Mouse (Mus musculus): ENCODE measurements around the gene Zfp61. TPM values are rescaled to one million over a fixed set of nuclear protein-coding genes. Genes with fewer than 3 reads are reported as not detected.

Zfp61 gene
- total and polyA plus RNA-seq, 3 experiments: 9.9 to 15.3 TPM; not detected in 1

GRCm38 (mm10) chr7:24299823-24300481, 1.1 kb downstream of the Zfp61 start:
- Histone ChIP-seq H3K9me3 (replicated peaks; ENCODE audit: insufficient read depth, low read length) (no peaks in the 10 kb centered on the region), H3K27me3 (ENCODE audit: control insufficient read depth in 1 of 2, insufficient read depth in 2 of 2, low read length in 2 of 2) (no peaks in the 10 kb centered on the region), H3K9ac (ENCODE audit: control insufficient read depth, low read depth, low read length, poor library complexity, severe bottlenecking) (peak overlapping the region; percentile 65), H3K4me3 (ENCODE audit: control insufficient read depth in 1 of 2, insufficient read depth in 1 of 2, low read depth in 2 of 2, low read length in 2 of 2) (peak overlapping the region; percentile 59 to 76), H3K4me1 (ENCODE audit: control insufficient read depth in 1 of 2, insufficient read depth in 2 of 2, low read length in 2 of 2) (no peaks in the 10 kb centered on the region; a peak in 1 of 4 replicates), H3K79me2 (ENCODE audit: control insufficient read depth, insufficient read depth, low read length, poor library complexity) (peaks cover 5% of the 10 kb centered on the region), H3K36me3 (ENCODE audit: control insufficient read depth in 1 of 2, insufficient read depth in 2 of 2, low read length in 2 of 2) (no peaks in the 10 kb centered on the region), H3K27ac (ENCODE audit: control insufficient read depth, low read depth, low read length) (0 out of 2 replicates have a peak overlapping the region, but pooled peaks have one; percentile 29)
- TF ChIP-seq MAX (IDR thresholded peaks at IDR 0.05; ENCODE audit: low read length): peak; percentile 13; the same call in 1 of the 2 replicates
- TF ChIP-seq HCFC1 (IDR thresholded peaks at IDR 0.05; ENCODE audit: low read depth, low read length): peak; percentile 44; the same call in 1 of the 2 replicates
- peak; percentile 83 for TF ChIP-seq ZNF384 (IDR thresholded peaks at IDR 0.05; ENCODE audit: low read depth, low read length)
- TF ChIP-seq EP300 (IDR thresholded peaks at IDR 0.05; ENCODE audit: low read depth in 1 of 2, low read length in 2 of 2): no peak
- TF ChIP-seq SIN3A (IDR thresholded peaks at IDR 0.05; ENCODE audit: low read length): 0 out of 2 replicates have a peak, but pooled peaks have one; percentile 30
- peak; percentile 71 for DNase-seq (ENCODE audit: low read depth, low spot score)

DNA sequence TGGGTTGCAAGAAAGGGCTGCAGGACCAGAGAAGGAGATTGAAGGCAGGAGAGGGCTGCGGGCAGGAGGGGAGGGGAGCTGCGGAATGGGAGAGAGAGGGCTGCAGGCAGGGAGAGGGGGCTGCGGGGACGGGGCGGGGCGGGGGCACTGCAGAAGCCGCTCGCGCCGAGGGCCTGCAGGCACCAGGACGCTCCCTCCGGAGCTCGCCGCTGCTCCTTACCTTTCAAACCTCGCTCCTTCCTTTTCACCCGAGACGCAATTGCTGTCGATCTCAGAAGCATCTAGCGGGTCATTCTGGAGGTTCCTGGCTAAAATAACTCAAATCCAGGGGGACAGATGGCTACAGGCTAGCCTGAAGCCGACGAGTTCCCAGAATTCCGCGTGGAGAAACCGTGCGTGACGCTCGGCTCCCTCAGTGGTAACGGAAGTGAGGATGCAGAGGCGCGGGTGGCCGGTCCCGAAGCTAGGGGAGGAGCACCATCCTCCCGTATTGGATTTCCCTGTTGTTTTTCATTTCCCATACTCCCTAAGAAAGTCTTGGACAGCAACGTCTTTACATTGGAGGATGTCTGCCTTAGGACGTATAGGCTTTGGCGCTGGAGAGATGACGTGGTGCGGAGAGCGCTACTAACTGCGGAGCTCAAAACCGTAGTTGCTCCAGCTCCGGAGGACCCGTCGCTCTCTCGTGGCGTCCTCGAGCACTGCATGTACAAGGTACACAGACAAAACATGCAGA, 1.9 kb downstream of the Zfp61 start:
- Histone ChIP-seq H3K4me1 (ENCODE audit: control insufficient read depth in 1 of 2, insufficient read depth in 2 of 2, low read length in 2 of 2) (no peaks in the 10 kb centered on the region; a peak in 1 of 4 replicates), H3K79me2 (ENCODE audit: control insufficient read depth, insufficient read depth, low read length, poor library complexity) (peaks cover 5% of the 10 kb centered on the region), H3K9ac (ENCODE audit: control insufficient read depth, low read depth, low read length, poor library complexity, severe bottlenecking) (peak overlapping the region; percentile 90), H3K36me3 (ENCODE audit: control insufficient read depth in 1 of 2, insufficient read depth in 2 of 2, low read length in 2 of 2) (no peaks in the 10 kb centered on the region), H3K27ac (ENCODE audit: control insufficient read depth, low read depth, low read length) (peak overlapping the region; percentile 26; the same call in 1 of the 2 replicates), H3K4me3 (ENCODE audit: control insufficient read depth in 1 of 2, insufficient read depth in 1 of 2, low read depth in 2 of 2, low read length in 2 of 2) (peak overlapping the region; percentile 75 to 94), H3K27me3 (ENCODE audit: control insufficient read depth in 1 of 2, insufficient read depth in 2 of 2, low read length in 2 of 2) (no peaks in the 10 kb centered on the region), H3K9me3 (replicated peaks; ENCODE audit: insufficient read depth, low read length) (no peaks in the 10 kb centered on the region)
- DNase-seq (ENCODE audit: low read depth, low spot score): peak; percentile 95
- peak; percentile 85 for TF ChIP-seq HCFC1 (IDR thresholded peaks at IDR 0.05; ENCODE audit: low read depth, low read length)
- no peak for TF ChIP-seq GATA1 (IDR thresholded peaks at IDR 0.05; ENCODE audit: low read depth, low read length)
- peak; percentile 62 to 75; a peak in 3 of 4 replicates for TF ChIP-seq POLR2A (IDR thresholded peaks at IDR 0.05; ENCODE audit: control insufficient read depth in 1 of 2, insufficient read depth in 1 of 2, low read depth in 1 of 2, low read length in 2 of 2, poor library complexity in 1 of 2)
- no peak for TF ChIP-seq GABPA (IDR thresholded peaks at IDR 0.05; ENCODE audit: low read depth, low read length)
- no peak for TF ChIP-seq SMC3 (IDR thresholded peaks at IDR 0.05; ENCODE audit: low read depth, low read length)
- TF ChIP-seq MAFK (IDR thresholded peaks at IDR 0.05; ENCODE audit: borderline replicate concordance, low read depth, low read length): no peak
- TF ChIP-seq CHD1 (IDR thresholded peaks at IDR 0.05; ENCODE audit: low read depth, low read length): no peak
- peak in 2 of 3 experiments; percentile 36 to 43; a peak in 5 of 6 replicates for TF ChIP-seq CTCF (IDR thresholded peaks at IDR 0.05 in 2 of 3, conservative IDR thresholded peaks at IDR 0.05 in 1 of 3; ENCODE audit: control insufficient read depth in 1 of 3, insufficient read depth in 1 of 3, low read depth in 2 of 3, low read length in 3 of 3, poor library complexity in 1 of 3, severe bottlenecking in 1 of 3)
- TF ChIP-seq MYB (IDR thresholded peaks at IDR 0.05; ENCODE audit: low read depth, low read length): no peak
- TF ChIP-seq JUND (IDR thresholded peaks at IDR 0.05; ENCODE audit: low read depth, low read length): no peak
- no peak for TF ChIP-seq ZMIZ1 (IDR thresholded peaks at IDR 0.05; ENCODE audit: low read depth, low read length)
- peak; percentile 51; the same call in 1 of the 2 replicates for TF ChIP-seq ELF1 (IDR thresholded peaks at IDR 0.05; ENCODE audit: low read depth, low read length)
- no peak for TF ChIP-seq ZKSCAN1 (IDR thresholded peaks at IDR 0.05; ENCODE audit: low read depth, low read length)
- TF ChIP-seq ETS1 (IDR thresholded peaks at IDR 0.05; ENCODE audit: low read depth, low read length): no peak
- TF ChIP-seq TAL1 (IDR thresholded peaks at IDR 0.05; ENCODE audit: low read length): no peak
- no peak for TF ChIP-seq CHD2 (IDR thresholded peaks at IDR 0.05; ENCODE audit: low read length)
- TF ChIP-seq TCF12 (IDR thresholded peaks at IDR 0.05; ENCODE audit: low read depth, low read length): 0 out of 2 replicates have a peak, but pooled peaks have one; percentile 21
- peak; percentile 72 for TF ChIP-seq POLR2AphosphoS2 (IDR thresholded peaks at IDR 0.05; ENCODE audit: low read length)
- no peak; the same call in 1 of the 2 replicates for TF ChIP-seq RAD21 (IDR thresholded peaks at IDR 0.05; ENCODE audit: low read depth, low read length)
- no peak for TF ChIP-seq MAZ (IDR thresholded peaks at IDR 0.05; ENCODE audit: low read depth, low read length)
- TF ChIP-seq ZNF384 (IDR thresholded peaks at IDR 0.05; ENCODE audit: low read depth, low read length): no peak
- no peak for TF ChIP-seq USF2 (IDR thresholded peaks at IDR 0.05; ENCODE audit: borderline replicate concordance in 1 of 2, insufficient read depth in 1 of 2, low read depth in 1 of 2, low read length in 2 of 2)
- no peak for TF ChIP-seq E2F4 (IDR thresholded peaks at IDR 0.05; ENCODE audit: borderline replicate concordance, low read depth, low read length)
- TF ChIP-seq TBP (IDR thresholded peaks at IDR 0.05; ENCODE audit: low read depth, low read length): peak; percentile 70
- peak; percentile 90 for TF ChIP-seq SIN3A (IDR thresholded peaks at IDR 0.05; ENCODE audit: low read length)
- TF ChIP-seq BHLHE40 (IDR thresholded peaks at IDR 0.05; ENCODE audit: borderline replicate concordance, low read depth, low read length): no peak
- no peak for TF ChIP-seq NRF1 (IDR thresholded peaks at IDR 0.05; ENCODE audit: insufficient read depth, low read depth, low read length, poor library complexity, severe bottlenecking)
